In the genomic region with DNA sequence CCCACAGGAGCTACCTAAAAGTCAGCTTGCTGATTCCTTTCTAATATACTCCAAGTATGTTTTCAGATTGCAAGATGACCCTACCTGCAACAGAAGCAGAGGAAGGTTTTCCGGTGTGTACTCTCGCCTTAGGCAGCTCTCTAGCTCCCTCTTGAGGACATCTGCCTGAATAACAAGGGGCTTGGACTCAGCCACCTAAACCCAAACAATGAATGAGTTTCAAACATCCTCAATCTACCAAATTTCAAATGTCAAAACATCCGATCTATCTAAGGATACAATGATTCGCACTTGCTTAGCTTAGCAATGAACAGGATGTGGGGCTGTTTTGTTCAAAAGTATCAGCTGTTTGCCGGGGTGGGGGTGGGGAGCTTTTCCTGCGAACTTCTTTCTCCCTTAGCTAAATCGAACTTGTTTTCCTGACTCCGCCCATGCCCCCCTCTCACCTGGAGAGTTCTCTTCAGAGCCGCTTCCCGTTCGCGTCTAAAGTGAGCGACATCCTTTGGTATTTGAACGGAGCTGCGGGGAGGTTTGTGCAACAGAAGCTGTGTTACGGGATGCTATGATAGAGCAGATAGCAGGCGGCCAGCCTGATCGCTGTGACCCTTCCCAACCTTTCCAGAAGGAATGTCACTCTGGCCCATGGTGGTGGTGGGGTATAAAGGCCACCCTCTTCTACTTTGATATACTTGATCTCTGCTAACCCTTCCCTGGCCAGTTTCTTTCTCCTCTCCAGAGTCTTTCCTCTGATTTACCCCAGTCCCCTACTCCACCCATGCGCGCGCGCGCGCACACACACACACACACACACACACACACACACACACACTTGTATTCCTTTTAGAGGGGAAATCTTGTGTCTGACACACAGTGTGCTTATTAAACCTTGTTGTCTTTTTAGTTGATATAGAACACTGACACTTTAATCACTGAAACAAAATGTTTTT, we compare ENCODE assay signal across 8 mouse cellular contexts. TPM values are rescaled to one million over a fixed set of nuclear protein-coding genes. Genes with fewer than 3 reads are reported as not detected.
DNase-seq lines count a peak whose midpoint lies in the region; ATAC-seq and TF ChIP-seq lines count a peak whose summit lies in the region.

No protein-coding gene starts in this region.

- H3K9me3 ChIP-seq in ES-E14 (ENCODE audit: control insufficient read depth, insufficient read depth, low read depth, low read length): no peaks in the 10 kb centered on the region
- H3K9me3 ChIP-seq in forebrain, embryonic 11.5 days (ENCODE audit: control insufficient read depth, low read length): no peaks in the 10 kb centered on the region
- peaks cover 8% of the 10 kb centered on the region; the same call in 1 of the 2 replicates for H3K9me3 ChIP-seq in hindbrain, embryonic 10.5 days

- H3K36me3 ChIP-seq in ES-E14 (ENCODE audit: control insufficient read depth, insufficient read depth, low read length, poor library complexity, severe bottlenecking): no peaks in the 10 kb centered on the region
- no peaks in the 10 kb centered on the region for H3K36me3 ChIP-seq in forebrain, embryonic 11.5 days (ENCODE audit: control insufficient read depth, insufficient read depth, low read length)
- no peaks in the 10 kb centered on the region for H3K36me3 ChIP-seq in hindbrain, embryonic 10.5 days

- no peak overlapping the region for H3K27ac ChIP-seq in ES-E14 (ENCODE audit: insufficient read depth, low read depth, low read length, poor library complexity, severe bottlenecking)
- H3K27ac ChIP-seq in forebrain, embryonic 11.5 days (ENCODE audit: low read depth, low read length): no peak overlapping the region
- H3K27ac ChIP-seq in hindbrain, embryonic 10.5 days: peak overlapping the region; percentile 50

- in situ Hi-C loops in ES-E14 (cut with MboI; ENCODE audit: low sequenced_read_pairs in 2 of 2, unreplicated experiment in 2 of 2): loop anchor here (10.0 to 25.0 kb wide), 2 partner anchors 175 to 678 kb away; a partner anchor contains a TSS

- no peaks in the 10 kb centered on the region for H3K27me3 ChIP-seq in forebrain, embryonic 11.5 days (ENCODE audit: control insufficient read depth, insufficient read depth, low read length)
- H3K27me3 ChIP-seq in hindbrain, embryonic 10.5 days (ENCODE audit: insufficient read depth, poor library complexity, severe bottlenecking): peaks cover 14% of the 10 kb centered on the region

- WGBS in forebrain, embryonic 11.5 days: 21% methylated on average over 24 of the region's 24 CpGs
- 24% methylated on average over 24 of the region's 24 CpGs for WGBS in hindbrain, embryonic 10.5 days

- H3K9ac ChIP-seq in ES-E14 (ENCODE audit: insufficient read depth, low read depth, low read length, poor library complexity, severe bottlenecking): peak overlapping the region; percentile 4; the same call in 1 of the 2 replicates
- peak overlapping the region; percentile 50; the same call in 1 of the 2 replicates for H3K9ac ChIP-seq in forebrain, embryonic 11.5 days (ENCODE audit: low read length)

- peak; percentile 90 for DNase-seq in ES-E14 (ENCODE audit: low read depth, low spot score)
- DNase-seq in c-Kit-negative CD71-positive TER-119-positive erythroid progenitor cells, embryonic 14.5 days (ENCODE audit: low read depth, low spot score): peak; percentile 30
- peak; percentile 76 for DNase-seq in forebrain, embryonic 11.5 days (ENCODE audit: low spot score)
- peak; percentile 66 for DNase-seq in hindbrain, embryonic 10.5 days (ENCODE audit: low spot score)
- peak; percentile 54 to 65 for DNase-seq in layer of hippocampus, postnatal 14 days (ENCODE audit: low spot score in 2 of 2)
- DNase-seq in lung, postnatal 14 days: peak; percentile 73
- DNase-seq in retina, embryonic 14.5 days (ENCODE audit: low spot score): peak; percentile 90
- DNase-seq in thymus, postnatal 36 days: peak; percentile 73 to 76

- 0 out of 2 replicates have a peak, but pooled peaks have one; percentile 49 for ATAC-seq in forebrain, embryonic 11.5 days (replicated peaks; ENCODE audit: low FRiP score)

- peak overlapping the region; percentile 59 to 81 for H3K4me3 ChIP-seq in ES-E14 (ENCODE audit: insufficient read depth in 1 of 2, low read depth in 1 of 2, low read length in 2 of 2, poor library complexity in 1 of 2, severe bottlenecking in 1 of 2)
- H3K4me3 ChIP-seq in forebrain, embryonic 11.5 days (ENCODE audit: low read depth, low read length): peak overlapping the region; percentile 37
- H3K4me3 ChIP-seq in hindbrain, embryonic 10.5 days: peak overlapping the region; percentile 57

- H3K4me1 ChIP-seq in ES-E14 (ENCODE audit: control insufficient read depth in 2 of 2, insufficient read depth in 2 of 2, low read length in 2 of 2, poor library complexity in 1 of 2): 0 out of 4 replicates have a peak, but pooled peaks cover 0 to 3% of the 10 kb centered on the region in 2 experiments
- H3K4me1 ChIP-seq in forebrain, embryonic 11.5 days (replicated peaks; ENCODE audit: control insufficient read depth, insufficient read depth, low read length): no peaks in the 10 kb centered on the region
- no peaks in the 10 kb centered on the region; the same call in 1 of the 2 replicates for H3K4me1 ChIP-seq in hindbrain, embryonic 10.5 days (replicated peaks)

- peak overlapping the region; percentile 64 for H3K4me2 ChIP-seq in forebrain, embryonic 11.5 days (ENCODE audit: low read depth, low read length, severe bottlenecking)

TF ChIP-seq in ES-E14, 5 proteins besides CTCF, POLR2A, EP300 and RAD21:
- TF ChIP-seq ZNF384 (IDR thresholded peaks at IDR 0.05; ENCODE audit: low read depth, low read length): 0 out of 2 replicates have a peak, but pooled peaks have one; percentile 13
- peak; percentile 88 for TF ChIP-seq ZC3H11A (IDR thresholded peaks at IDR 0.05; ENCODE audit: borderline replicate concordance, low read depth, low read length)
- no peak for TF ChIP-seq MAFK (IDR thresholded peaks at IDR 0.05; ENCODE audit: insufficient read depth, low read depth, low read length)
- TF ChIP-seq HCFC1 (IDR thresholded peaks at IDR 0.05; ENCODE audit: borderline replicate concordance, insufficient read depth, low read length): no peak

RNA-seq across cellular contexts. Expression of a gene that starts 26.2 kb away (rescaled TPM):
- total RNA-seq in ES-E14 (2012; rRNA removed): 0.40 and 1.2 TPM in 2 replicates
- 0.15 and 0.80 TPM in 2 replicates for polyA plus RNA-seq in forebrain, embryonic 11.5 days (2014; fragmentation: Nextera tagmentation; extraction: Ambion mirVana)
- 0.51 and 0.56 TPM in 2 replicates for polyA plus RNA-seq in hindbrain, embryonic 10.5 days (2016; fragmentation: Nextera tagmentation; extraction: Ambion mirVana)
- total RNA-seq in layer of hippocampus, postnatal 14 days (2021): 1 to 10 TPM; 2.3 to 3.7 TPM

Comparison
In these comparisons a context has a peak if more than half of its experiments do, and no peak if none do; other contexts are left out.
1. DNase-seq: peak in every context shown above with its lines; median percentile 90 in ES-E14; 90 in retina, embryonic 14.5 days; 76 in forebrain, embryonic 11.5 days; 74 in thymus, postnatal 36 days; 73 in lung, postnatal 14 days; 66 in hindbrain, embryonic 10.5 days; 60 in layer of hippocampus, postnatal 14 days; 30 in c-Kit-negative CD71-positive TER-119-positive erythroid progenitor cells, embryonic 14.5 days.